Mouse (Mus musculus): Measurements from ENCODE around the gene Camk1g.

GRCm38 (mm10) chr1:193363801-193364231 lies 6.3 kb downstream of the Camk1g start:
- TF ChIP-seq CHD2 (IDR thresholded peaks at IDR 0.05; ENCODE audit: low read depth, low read length) (no peak), HCFC1 (IDR thresholded peaks at IDR 0.05; ENCODE audit: borderline replicate concordance, insufficient read depth, low read length) (no peak), MAFK (IDR thresholded peaks at IDR 0.05; ENCODE audit: insufficient read depth, low read depth, low read length) (no peak), ZNF384 (IDR thresholded peaks at IDR 0.05; ENCODE audit: low read depth, low read length) (no peak), ZC3H11A (IDR thresholded peaks at IDR 0.05; ENCODE audit: borderline replicate concordance, low read depth, low read length) (no peak)

Measured in ES-E14 (cell line).